Mouse (Mus musculus) kidney, adult 9 months (tissue): ENCODE data around the gene Cdk5r1.
A peak's percentile ranks its signal among the peaks of the same experiment; 100 is the strongest.

ENCODE experiments used
- DNase-seq: peaks from one replicate; pipeline ENCODE4 v3.0.0; 2022

The Cdk5r1 gene

GRCm38 (mm10) chr11:80504519-80505385 is 27.9 kb downstream of the Cdk5r1 start:
- DNase-seq = no peak

DNA sequence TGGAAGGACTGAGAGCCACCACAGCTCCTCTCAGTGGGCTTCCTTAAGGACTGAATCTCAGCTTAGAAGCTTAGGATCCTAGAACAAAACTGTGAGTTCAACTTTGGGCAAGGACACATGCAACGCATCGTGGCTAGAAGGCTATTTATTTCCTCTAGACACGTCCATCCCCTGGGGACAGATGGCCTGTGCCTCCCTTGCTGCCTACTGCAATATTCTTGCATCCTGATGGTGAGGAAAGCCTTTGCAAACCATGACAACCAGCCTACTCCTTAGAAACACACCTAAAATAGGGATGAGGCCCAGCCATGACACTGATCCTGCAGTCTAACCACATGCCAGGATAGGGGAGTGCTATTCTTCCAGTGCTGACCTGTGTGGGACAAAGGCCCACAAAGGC is 28.8 kb downstream of the Cdk5r1 start:
- DNase-seq = no peak

DNA sequence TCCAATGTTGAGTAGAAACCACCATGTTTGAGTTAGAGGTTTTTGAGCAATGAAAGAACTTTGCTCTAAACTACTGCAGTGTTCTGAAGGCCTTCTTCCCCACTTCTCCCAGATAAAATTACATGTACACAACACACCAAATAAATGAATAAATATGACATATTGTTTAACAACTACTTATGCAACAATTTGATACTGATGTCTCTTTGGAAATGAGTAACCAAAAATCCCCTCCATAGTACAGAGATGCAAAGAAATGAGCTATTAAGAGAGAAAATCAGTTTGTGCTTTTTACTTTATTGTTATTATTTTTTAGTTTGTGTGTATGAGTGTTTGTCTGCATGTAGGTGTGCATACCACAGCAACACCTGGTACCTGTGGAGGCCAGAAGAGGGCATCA is 29.7 kb downstream of the Cdk5r1 start:
- no peak for DNase-seq

- no peak for DNase-seq
These were observed 31.0 kb downstream of the Cdk5r1 start for GRCm38 (mm10) chr11:80507791-80508190.

GRCm38 (mm10) chr11:80508361-80509175 is 31.7 kb downstream of the Cdk5r1 start:
- no peak for DNase-seq

GRCm38 (mm10) chr11:80509176-80509506 is 32.3 kb downstream of the Cdk5r1 start:
- no peak for DNase-seq

- no peak for DNase-seq
These were observed 33.3 kb downstream of the Cdk5r1 start for GRCm38 (mm10) chr11:80510124-80510523.

GRCm38 (mm10) chr11:80512313-80513056 is 35.7 kb downstream of the Cdk5r1 start:
- DNase-seq = no peak

- DNase-seq = peak; percentile 22
These were observed 37.0 kb downstream of the Cdk5r1 start for GRCm38 (mm10) chr11:80513796-80514195.

GRCm38 (mm10) chr11:80515346-80515745 is 38.5 kb downstream of the Cdk5r1 start:
- DNase-seq = no peak

GRCm38 (mm10) chr11:80515895-80516294 is 39.1 kb downstream of the Cdk5r1 start:
- DNase-seq = no peak

DNA sequence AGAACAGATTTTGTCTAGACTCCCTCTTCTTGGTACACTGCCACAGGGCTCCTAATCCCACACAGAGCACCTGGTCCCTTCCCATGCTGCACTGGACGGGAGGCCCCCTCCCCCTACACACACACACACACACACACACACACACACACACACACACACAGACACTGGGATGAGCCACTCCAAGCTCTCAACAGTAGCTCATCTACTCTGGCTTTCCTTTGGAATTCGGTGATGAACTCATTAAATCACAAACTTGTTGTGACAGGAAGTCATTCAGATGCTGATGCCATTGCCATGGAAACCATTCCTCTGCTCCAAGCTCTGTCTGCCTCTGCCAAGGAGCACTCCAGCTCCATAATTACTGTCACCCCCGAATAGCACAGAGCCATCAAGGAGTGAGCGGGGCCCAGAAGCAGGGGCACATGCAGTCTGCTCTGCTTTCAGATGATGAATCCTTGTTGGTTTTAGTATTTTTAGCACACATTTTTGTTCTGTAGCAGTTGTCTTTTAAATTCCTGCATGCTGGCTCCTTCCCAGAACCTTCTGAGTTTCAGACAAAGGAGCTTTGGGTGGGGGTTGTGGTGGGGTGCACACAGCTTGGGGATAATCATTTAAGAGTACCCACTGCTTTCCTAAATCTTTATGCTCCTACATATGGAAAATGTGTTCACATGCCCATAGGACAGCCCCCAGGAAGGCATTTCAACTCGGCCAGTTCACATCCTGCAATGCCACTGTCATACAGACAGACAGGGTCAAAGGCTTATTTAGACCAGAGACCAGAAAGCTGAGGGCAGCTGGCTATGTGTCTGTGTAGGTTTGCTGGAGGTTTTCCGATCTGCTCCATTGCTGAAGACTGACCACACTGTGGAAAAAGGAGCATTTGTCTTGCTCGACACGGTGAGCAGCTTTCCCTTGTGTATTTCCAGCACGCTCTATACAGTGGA is 41.9 kb downstream of the Cdk5r1 start:
- DNase-seq = no peak

- no peak for DNase-seq
These were observed 44.3 kb downstream of the Cdk5r1 start for GRCm38 (mm10) chr11:80521148-80521547.

DNA sequence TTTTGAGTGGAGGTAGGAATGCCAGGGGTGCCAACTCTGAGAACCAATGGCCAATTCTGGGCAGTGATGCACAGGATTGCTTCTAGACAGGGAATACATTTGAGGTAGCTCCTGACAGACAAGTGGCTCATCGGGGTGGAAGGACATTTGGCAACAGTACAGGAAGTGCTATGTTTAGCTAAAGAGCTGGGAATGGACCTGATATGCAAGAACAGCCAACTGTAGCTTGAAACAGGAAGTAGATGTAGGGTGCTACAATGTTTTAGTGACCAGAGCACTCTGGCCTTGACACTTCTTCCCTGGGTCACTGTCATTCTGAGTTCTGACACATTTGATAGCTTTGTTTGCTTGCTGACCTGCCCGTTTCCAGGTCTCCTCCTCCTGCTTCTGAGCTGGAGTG is 46.0 kb downstream of the Cdk5r1 start:
- peak; percentile 23 for DNase-seq

DNA sequence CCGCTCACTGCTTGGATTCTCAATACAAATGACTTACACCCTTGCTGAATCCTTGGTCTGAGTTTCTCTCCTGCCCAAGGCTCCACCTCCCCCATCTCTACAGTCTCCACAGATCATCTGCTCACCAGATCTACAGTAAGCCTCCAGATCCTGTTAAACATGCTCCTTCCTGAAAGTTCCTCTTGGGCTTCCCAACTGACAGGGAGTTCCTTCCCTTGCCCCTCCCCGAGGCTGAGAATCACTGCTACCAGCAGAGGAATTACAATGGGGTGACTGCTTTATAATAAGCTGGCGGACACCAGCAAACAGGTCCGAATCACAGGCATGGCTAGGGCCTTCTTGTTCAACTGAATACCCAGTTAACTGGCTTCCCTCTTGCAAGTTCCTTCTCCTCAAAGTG is 46.6 kb downstream of the Cdk5r1 start:
- peak; percentile 28 for DNase-seq

DNA sequence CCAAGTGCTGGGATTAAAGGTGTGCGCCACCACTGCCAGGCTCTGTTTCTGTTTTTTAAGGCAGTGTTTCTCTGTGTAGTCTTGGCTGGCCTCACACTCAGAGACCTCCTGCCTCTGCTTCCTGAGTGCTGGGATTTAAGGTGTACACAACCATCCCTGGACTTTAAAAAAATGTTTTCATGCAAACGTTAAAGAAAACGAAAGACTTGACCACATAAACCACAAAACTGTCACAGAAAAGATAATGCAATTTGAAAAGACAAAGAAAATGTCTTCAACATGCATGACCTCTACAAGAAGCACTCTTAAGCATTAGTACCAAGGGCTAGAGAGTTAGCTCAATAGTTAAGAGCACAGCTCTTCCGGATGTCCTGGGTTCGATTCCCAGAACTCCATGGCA is 47.4 kb downstream of the Cdk5r1 start:
- no peak for DNase-seq

- no peak for DNase-seq
These were observed 50.9 kb downstream of the Cdk5r1 start for GRCm38 (mm10) chr11:80527697-80528096.

- DNase-seq = no peak
These were observed 52.3 kb downstream of the Cdk5r1 start for GRCm38 (mm10) chr11:80529149-80529548.
